Mouse (Mus musculus) v-Abl transformed pro-B cells (cell line): Measurements from ENCODE around the gene Pard3.

ENCODE experiments used
- in situ Hi-C, 2 experiments: fragments of 400-800 bp; cut with MboI; formaldehyde crosslinking; loops; one replicate each; pipeline ENCODE4 v1.15.1; 2025; ENCODE audit not compliant: unreplicated experiment in 2 of 2

The Pard3 gene

DNA sequence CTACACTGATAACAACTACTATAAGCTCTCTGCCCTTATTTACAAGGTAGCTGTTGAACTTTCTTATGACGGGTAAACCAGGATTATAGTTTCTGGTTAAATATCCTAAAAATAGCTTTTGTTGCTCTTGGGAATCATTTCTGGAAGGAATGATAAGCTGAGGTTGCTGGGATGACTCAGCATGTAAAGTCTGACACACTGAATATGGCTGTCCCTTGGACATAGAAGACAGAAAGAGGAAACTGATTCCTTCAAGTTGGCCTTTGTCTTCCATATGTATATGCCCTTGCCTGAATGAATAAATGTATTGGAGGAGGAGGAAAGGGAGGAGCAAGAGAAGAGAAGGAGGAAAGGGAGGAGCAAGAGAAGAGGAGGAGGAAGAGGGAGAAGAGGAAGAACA is 254.2 kb downstream of the Pard3 start:
- in situ Hi-C loops = no loop called here

DNA sequence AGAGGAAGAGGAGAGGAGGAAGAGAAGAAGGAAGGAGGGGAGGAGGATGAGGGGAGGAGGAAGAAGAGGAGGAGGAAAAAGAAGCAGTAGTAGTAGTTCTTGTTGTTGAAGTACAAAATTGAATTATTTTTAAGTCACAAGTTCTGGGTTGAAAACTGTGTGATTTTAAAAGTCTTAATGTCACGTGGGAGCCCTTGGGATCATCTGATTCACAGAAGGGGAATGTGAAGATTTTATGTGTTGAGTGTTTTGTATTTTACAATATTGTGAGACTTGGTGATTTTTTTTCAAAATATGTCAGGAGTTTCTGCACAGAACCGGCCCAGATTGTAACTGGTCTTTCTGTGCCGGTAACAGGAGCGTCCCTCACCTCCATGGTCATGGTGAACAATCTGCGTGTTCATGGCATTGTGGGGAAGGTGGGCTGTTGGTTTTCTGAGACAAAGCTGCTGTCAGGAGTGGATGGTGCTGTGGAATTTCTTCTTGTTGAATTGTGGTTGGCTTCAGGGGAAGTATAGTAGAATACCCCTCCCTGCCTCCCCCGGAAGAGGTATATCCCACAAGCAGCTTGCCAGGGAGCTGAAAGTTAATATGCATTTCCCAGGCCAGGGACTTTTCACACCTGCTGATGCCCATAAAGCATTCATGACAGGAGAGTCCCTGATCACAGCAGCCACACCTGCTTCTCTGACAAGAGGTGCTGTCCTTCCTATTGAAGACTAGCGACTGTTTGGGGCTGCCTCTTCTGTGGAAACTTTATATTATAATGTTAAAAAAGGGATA is 254.9 kb downstream of the Pard3 start:
- in situ Hi-C loops = no loop called here

DNA sequence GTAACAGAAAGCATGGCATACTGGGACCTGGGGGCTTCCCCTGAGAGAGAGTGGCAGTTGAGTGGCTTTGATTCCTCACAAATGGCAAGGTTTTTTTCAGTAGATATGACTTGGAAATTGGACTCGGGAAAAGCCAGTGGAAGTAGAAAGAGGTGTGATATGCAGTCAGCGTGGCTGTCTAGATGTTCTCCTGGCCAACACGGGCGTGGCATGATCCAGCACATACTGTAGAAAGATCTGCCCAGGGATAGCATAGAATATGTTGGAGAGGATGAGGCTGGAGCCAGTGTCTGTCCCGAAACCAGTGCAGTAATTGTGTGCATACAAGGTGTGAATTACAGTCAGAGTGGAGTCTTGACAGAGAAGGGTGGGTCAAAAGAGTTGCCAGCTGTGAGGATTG is 257.2 kb downstream of the Pard3 start:
- in situ Hi-C loops = no loop called here

DNA sequence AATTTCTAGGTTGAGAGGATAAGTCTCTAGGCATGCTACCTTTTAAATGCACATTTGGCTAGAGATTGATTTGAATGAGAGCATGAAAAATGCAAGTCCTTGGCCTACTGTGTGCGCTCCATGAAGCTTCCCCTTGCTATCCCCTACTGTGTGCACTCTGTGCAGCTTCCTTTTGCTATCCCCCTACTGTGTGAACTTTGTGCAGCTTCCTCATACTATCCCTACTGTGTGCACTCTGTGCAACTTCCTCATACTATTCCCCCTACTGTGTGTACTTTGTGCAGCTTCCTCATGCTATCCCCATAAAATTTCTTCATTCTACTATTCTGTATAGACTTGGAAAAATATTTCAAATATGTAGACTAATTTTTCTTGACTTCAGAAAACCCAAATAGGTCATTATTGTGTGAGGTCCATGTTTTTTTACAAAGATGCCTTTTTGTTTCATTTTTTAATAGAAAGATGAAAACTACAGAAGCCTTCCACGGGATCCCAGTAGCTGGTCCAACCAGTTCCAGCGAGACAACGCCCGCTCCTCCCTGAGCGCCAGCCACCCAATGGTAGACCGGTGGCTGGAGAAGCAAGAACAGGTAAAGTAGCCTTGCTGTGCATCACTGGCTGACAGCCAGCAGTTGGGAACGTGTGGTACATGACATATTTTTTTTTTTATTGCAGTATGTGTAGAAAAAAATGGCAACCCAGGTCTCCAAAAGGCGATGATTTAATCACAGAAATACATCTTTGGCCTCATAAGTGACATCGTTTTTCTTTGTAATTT is 260.1 kb downstream of the Pard3 start:
- in situ Hi-C loops = no loop called here

DNA sequence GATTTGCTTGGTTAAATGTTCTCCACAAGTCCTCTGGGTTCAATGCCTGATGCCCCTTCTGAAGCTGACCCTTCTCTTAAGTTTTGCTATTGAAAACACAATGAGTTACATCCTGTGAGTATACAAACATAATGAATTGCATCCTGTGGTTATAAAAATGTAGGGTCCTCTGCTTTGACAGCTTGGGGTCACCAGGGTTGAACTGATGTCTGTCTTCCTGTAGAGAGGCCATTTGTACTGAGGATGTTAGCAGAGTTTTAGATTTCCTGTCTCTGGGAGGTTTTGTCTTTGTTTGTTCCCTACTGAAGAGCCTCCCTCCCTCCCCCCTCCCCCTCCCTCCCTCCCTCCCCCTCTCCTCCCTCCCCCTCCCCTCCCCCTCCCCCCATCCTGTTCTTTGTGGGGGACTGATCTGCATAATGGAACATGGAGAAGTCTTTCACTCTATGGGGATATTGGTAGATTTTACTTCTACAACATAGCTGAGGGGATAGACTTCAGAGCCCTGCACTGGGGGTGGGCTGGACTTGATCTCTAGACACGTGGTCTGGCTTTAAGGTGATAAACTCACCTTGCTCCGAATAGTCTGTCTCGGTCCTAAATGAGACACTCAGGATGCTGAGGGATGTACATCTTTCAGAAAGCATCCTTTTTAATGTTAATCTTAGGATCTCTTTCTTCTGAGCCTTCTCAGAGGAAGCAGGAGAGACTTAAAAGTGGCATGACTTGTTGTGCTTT is 261.3 kb downstream of the Pard3 start:
- in situ Hi-C loops = loop anchor here (25.0 kb wide), 3 partner anchors 1037 to 1387 kb away; partner anchors contain the start of gene Nrp1 (in 1 of the 2)

DNA sequence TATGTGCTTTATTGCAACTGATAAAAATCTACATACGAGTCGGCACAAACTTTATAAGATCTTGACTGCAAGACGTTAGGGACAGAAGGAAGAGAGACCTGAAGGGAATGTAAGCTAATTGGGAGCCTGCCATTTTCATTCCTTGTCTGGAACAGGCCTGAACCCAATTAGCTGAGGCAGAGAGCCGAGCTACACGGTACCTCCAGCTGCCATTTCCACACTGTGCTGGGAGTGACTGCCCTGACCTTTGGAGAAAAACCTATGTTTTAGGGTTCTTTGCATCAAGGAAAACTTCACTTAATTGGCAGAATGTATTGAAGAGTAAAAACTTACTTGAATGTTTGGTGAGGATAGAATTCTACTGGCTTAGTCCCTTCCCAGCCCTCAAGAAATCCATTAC is 262.1 kb downstream of the Pard3 start:
- in situ Hi-C loops = loop anchor here (25.0 kb wide), 3 partner anchors 1037 to 1387 kb away; partner anchors contain the start of gene Nrp1 (in 1 of the 2)

DNA sequence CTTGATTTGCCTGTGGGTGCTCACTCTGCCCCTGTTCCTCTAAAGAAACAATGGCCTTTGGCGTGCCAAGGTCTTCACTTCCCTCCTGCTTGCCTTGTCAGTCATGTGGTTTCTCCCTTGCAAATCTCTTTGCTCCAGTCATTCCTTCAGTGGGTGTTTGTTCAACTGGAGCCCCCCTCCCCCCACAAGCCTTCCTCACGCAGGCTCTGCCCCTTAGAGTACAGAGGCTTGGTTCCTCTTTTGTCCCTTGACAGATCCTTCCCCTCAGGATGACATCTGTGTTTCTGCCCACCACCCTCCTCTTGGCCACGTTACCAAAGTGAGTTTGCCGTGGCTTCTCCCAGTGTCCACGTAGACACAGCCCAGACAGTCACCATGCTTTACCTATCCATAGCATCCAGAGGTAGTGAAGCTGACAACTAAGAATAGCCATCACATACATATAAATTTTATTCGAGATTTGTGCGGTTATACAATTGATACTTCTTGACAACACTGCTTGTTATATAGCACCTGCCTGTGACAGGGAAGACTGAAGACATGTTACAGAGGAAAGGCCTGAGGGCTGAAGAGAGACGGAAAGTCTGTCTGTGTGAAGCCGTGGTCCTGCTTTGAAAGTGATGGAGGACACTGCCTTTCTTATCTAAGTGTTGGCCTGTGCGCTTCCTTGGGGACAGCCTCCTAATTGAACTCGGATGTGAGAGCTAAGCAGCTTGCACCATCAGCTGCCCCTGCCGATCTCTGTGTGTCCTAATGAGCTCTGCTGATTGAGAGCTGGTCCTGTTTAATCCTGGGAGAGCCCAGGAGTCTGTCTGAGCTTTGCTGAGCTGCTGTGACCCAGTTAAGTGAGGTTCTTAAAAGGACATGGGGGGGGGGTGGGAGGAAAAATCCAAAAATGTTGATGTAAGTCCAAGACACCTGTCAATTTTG is 266.8 kb downstream of the Pard3 start:
- in situ Hi-C loops = loop anchor here (5.0 to 25.0 kb wide), 5 partner anchors 1032 to 1382 kb away; partner anchors contain the start of gene Nrp1 (in 1 of the 2)

DNA sequence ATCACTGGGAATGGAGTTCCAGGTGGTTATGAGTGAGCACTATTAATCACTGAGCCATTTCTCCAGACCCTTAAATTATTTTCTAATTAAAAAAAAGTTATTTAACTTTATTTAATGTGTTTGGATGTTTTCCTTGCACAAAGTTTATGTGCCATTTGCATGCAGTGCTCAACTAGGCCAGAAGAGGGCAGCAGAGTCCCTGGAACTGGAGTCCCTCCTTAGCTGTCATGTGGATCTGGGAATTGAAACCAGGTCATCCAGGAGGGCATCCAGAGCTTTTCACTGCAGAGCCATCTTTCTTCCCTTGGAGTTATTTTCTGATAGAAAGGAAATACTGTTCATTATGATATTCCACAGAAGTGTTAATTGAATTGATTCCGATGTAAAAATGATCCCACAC is 268.1 kb downstream of the Pard3 start:
- in situ Hi-C loops = loop anchor here (5.0 to 25.0 kb wide), 5 partner anchors 1031 to 1381 kb away; partner anchors contain the start of gene Nrp1 (in 1 of the 2)

DNA sequence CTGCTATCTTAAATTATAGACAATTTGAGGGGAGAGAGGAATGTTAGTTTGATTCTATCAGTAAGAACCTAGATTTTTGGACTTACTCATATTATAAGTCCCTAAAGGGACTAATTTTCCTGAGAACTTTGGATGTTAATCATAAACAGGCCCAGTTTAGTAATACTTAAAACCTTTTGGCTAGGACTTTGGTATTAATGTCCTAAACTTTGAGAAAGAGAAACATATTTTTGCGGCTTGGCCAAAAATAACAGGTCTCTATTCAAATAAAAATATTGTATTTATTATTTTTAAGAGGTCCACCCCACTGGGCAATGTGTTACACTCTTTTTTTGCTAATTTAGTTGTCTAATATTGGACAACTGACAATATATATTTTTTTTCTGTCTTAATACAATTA is 271.5 kb downstream of the Pard3 start:
- in situ Hi-C loops = loop anchor here (10.0 to 25.0 kb wide), 4 partner anchors 1027 to 1377 kb away; partner anchors contain the start of gene Nrp1 (in 1 of the 2)

DNA sequence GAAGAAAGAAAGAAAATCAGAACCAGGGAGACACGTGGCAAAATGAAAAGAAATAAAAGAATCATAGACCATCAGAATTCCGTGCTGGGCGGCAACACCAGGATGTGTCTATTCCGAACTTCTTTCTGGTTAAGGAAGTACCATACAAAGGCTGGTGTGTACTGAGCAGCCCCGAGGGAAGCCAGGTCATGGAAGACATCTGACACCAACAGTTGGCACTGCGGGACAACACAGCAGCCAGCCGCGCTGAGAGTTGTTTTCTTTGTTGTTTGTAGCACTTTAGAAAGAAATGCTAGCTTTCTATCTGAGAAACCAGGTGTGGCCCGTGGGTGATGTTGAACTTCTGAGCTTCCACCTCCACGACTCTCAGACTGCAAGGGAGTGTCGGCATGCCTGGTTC is 274.5 kb downstream of the Pard3 start:
- in situ Hi-C loops = loop anchor here (10.0 to 25.0 kb wide), 4 partner anchors 1024 to 1374 kb away; partner anchors contain the start of gene Nrp1 (in 1 of the 2)

DNA sequence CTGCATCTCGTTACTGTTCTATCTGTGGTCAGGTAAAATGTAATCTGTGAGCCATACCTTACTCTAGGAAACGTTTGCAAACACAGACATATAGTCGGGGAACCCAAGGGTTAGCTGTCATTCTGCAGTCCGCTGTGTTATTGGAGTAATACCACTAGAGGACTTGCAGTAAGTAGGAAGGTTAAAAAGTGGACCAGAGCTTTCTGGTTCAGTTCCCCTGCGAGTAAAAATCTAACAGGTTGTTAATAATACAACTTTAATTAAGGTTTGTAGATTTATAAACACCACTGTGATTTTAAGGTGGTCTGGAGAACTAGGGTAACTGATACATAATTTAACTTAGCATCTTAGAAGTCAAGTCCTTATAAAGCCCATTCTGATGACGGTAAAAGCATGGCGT is 277.4 kb downstream of the Pard3 start:
- in situ Hi-C loops = loop anchor here (25.0 kb wide), 3 partner anchors 1021 to 1371 kb away; partner anchors contain the start of gene Nrp1 (in 1 of the 2)

DNA sequence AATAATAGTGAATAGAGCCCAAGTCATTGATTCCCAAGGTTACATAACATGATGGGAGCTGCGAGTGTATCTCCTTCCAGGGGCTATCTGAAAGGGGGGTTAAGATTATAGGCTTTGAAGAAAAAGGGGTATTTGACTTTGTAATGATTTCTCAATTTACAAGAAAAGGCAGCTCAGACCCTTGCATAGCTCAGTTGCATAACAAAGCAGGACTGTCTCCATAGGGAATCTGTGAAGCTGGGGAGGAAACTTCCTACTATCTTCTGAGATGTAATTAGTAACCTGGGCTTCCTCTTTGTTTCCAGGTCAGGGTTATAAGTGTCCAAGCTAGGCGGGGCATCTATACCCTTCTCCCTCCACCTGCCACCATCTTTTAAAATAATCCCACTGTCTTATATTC is 279.4 kb downstream of the Pard3 start:
- in situ Hi-C loops = loop anchor here (25.0 kb wide), 3 partner anchors 1019 to 1369 kb away; partner anchors contain the start of gene Nrp1 (in 1 of the 2)

DNA sequence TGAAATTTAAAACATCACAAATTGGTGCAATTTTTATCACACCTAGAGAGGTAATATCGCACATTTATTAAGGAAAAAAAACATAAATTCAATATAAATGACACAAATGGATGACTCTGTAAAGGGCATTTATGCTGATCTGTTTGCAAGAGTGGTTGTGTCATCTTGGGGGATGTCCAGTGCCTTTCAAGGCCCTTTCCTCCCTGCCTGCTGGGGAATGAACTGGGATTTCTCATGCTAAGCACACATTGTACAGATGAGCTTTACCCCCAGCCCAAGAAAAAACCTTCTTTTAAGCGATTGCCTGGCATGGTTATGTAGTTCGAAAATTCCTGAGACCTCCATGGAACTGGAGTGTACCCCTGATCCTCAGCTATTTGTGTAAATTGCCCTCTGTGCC is 280.7 kb downstream of the Pard3 start:
- in situ Hi-C loops = loop anchor here (25.0 kb wide), 3 partner anchors 1018 to 1368 kb away; partner anchors contain the start of gene Nrp1 (in 1 of the 2)

DNA sequence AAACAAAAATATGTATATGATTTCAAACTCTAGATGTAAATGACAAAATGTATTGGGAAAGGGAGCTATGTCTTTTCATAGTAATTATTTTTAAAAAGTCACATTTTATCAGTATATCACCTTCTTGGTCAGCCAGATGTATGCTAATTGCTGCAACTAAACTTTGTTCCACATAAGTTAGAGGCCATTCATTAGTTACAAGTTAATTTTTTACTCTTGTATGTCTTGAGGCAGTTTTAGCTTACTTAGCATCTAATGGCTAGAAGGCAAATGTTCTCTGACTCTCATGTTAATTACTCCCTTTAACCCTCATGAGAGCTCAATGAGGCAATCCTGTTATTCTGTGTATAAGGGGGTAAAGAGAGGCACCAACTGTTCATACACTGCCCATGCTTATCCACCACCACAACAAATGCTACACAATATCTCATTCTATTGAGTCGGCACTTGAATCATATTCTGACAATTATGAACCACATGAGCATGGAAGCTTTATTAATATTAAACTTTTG is 282.3 kb downstream of the Pard3 start:
- in situ Hi-C loops = loop anchor here (25.0 kb wide), 3 partner anchors 1016 to 1366 kb away; partner anchors contain the start of gene Nrp1 (in 1 of the 2)

DNA sequence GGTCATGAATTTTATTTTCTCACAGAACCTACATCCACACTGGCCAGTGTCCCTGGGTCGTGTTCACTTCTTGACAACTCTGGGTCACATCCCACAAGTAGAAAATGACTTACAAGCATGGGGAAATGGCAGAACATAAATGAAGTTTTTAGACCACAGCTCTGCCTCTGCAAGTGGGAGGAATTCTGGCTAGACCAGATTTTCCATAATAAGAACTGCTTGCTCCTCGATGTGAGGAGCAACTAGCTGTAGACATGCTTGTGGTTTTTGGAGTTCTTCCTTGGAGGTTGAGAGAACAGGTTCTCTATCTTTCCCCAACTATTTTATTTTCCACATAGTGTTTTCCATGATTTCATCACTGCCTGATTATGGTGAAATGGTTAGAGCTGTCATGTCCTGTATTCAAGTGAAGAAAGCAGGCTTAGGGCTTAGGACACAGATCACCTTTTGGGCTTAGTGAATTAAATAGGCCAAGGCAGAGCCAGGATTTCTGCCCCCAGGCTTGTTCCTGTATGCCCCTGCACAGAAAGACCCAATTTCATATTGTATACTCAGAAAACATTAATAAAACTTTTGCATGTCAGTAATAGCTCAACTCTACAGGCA is 284.3 kb downstream of the Pard3 start:
- in situ Hi-C loops = loop anchor here (25.0 kb wide), 3 partner anchors 1014 to 1364 kb away; partner anchors contain the start of gene Nrp1 (in 1 of the 2)

DNA sequence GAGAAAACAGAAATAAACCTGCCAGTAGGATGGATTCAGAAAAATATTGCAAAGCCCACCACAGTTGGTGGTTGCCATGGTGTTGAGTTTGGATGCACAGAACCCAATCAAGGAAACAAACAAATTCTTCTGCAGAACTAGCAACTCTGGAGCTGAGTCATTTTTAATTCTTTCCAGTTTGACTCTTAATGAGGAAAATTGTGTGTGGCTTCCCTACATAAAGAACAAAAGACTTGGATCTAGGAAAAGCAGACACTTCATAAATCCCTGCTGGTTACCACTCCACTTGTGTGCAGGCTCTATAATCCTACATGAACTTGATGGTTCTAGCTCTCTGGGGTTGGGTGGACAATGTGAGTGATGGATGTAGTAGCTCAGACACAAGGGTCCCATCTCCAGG is 298.1 kb downstream of the Pard3 start:
- in situ Hi-C loops = no loop called here

DNA sequence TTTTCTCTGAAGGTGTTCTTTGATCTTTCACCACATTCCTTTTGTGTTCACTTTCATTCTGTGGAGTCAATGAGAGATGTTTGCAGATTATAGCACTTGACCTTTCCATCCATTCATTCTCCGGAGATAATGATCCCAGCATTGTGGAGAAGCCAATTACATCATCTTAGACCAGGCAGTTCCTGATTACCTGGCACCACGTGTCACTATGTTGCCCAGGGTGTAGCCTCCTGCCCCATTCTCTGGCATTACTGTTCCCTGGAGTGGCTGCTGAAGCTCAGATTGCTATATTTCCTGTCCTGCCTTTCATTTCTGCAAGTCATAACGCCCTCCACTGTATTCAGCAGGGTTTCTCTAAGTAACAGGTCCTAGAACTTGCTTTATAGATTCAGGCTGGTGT is 304.7 kb downstream of the Pard3 start:
- in situ Hi-C loops = no loop called here

DNA sequence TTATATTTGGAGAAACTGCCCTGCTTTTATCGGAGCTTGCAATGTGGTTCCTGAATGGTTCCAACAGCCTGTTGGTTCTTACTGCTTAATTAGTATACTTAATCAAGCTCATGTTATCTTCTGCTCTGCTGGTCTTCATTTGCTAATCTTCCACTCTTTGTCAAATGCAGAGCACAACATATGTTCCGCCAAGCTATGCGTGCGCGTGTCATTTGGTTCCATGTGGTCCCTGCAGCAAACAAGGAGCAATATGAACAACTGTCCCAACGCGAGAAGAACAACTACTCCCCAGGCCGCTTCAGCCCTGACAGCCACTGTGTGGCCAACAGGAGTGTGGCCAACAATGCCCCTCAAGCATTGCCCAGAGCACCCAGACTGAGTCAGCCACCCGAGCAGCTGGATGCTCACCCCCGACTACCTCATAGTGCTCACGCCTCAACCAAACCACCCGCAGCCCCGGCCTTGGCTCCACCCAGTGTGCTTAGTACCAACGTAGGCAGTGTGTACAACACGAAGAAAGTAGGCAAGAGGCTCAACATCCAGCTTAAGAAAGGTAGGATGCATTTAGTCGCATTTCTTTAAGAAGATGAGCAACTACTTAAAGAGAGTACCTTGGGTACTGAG is 307.7 kb downstream of the Pard3 start:
- in situ Hi-C loops = no loop called here
